Mouse (Mus musculus) cerebellum, postnatal 4 days (tissue): ENCODE data around the gene Cabin1.

ENCODE experiments used
- DNase-seq, 2 experiments: peaks; one replicate each; pipeline ENCODE4 v3.0.0; 2022; ENCODE audit warnings: low spot score in 2 of 2, mixed read lengths in 1 of 2

Cabin1 gene

GRCm38 (mm10) chr10:75702494-75702893 is 61.6 kb downstream of the Cabin1 start:
- DNase-seq, result no peak

- no peak for DNase-seq
Measured at GRCm38 (mm10) chr10:75701280-75701679, 62.9 kb downstream of the Cabin1 start.

- no peak for DNase-seq
Measured at GRCm38 (mm10) chr10:75697693-75698092, 66.4 kb downstream of the Cabin1 start.

GRCm38 (mm10) chr10:75696597-75697355 is 67.4 kb downstream of the Cabin1 start:
- no peak for DNase-seq

DNA sequence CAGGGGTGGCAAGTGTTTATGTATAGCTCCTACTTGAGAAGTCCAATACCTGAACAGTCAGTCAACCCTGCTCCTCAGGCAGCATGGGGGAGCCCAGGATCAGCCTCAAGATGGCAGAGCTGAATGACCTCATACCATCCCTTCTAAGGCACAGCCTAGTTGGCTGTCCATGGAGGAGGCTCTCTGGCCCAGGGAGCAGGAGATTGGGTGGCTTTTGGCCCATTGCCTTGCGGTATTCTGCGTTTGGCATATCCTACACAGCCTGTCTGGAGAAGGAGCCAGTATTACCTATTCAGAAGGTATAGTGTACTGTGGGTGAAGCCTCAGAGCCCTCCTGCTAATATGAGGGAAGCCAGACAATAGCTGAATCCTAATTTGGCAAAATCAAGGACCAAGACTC is 68.6 kb downstream of the Cabin1 start:
- no peak for DNase-seq

- no peak for DNase-seq
Measured at GRCm38 (mm10) chr10:75695078-75695477, 69.1 kb downstream of the Cabin1 start.

- DNase-seq, result no peak
Measured at GRCm38 (mm10) chr10:75694567-75694966, 69.6 kb downstream of the Cabin1 start.

- no peak for DNase-seq
Measured at GRCm38 (mm10) chr10:75693451-75694233, 70.5 kb downstream of the Cabin1 start.

- no peak for DNase-seq
Measured at GRCm38 (mm10) chr10:75688598-75688997, 75.5 kb downstream of the Cabin1 start.

GRCm38 (mm10) chr10:75686724-75687123 is 77.4 kb downstream of the Cabin1 start:
- DNase-seq, result no peak

DNA sequence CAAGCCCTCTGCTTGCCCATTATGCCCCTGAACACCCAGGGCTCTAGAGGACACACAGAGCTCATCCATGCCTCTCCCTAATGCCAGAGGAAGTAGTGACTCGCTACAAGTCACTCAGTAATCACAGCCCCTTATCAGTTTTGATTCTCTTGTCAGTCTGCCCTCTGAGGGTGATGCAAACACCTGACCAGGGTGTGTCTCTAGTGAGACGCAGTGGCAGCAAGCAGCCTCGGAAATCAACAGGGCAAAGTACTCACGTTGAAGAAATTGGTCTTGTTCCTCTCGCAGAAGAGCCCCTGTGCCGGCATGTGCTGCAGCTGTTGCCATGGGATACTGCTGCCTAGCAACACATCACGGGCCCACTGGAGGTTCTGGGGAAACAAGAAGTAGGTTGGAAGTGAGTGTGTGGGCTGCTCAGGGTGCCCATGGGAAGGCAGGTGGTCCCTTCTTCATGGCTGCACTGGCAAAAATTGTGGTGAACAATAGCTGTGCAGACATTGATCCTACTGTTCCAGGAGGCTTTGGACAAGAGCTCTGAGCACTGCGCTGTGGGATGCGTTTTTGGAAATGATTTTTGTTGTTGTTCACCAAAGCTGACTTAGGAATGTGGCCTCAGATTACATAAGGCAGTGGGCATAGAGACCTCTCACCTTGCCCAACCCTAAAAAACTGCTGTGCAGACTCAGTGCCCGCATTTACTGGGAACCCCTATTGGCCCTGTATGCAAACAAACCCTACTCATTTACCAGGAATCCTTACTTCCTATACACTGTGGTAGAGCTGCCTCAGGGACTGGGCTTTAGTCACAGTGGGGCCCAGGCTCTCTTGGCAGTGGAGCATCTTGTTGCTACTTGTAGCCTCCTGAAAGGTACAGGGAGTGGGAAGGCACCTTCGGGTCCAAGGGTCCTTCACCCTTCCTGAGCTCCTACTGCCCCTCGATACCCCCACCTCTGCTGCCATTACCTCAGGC is 79.8 kb downstream of the Cabin1 start:
- peak; percentile 61 to 64 for DNase-seq

DNA sequence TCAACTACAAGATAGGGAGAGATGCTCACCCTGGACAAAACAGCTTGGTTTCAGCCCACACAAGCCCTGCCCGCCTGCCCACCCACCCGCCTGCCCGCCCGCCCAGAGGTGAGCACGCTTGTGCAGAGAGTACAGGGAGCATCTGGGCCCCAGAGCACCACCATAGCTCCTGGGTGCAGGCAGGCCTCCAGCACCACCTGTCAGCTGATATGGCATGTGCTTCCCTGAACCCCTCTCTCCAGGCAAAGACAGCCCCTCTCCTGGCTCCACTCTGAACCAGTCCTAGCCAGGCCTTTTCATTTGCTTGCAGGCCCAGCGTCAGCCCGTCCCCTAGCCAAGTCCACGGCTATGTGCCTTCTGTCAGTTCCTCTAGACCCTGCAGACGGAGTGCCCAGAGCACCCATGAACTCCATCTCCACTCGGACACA is 83.6 kb downstream of the Cabin1 start:
- peak in 1 of 2 experiments; percentile 36 for DNase-seq

DNA sequence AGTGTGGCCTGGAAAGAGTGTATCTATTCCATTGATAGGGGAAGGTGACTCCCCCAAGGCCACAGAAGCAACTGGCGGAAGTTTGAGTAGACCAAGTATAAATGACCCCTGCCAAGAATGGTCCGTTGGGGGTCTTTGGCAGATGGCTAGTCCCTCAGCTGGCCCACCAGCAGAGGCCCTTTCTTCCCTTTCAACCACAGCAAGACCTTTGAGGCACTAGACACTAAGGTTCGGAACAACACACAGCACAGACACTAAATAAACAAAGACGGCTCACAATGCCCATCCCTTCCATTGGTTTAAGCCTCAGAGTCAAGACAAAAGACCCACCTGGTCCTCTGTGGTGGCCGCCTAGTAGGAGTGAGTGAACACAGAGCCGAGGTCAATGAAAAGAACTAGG is 84.9 kb downstream of the Cabin1 start:
- no peak for DNase-seq

GRCm38 (mm10) chr10:75677989-75678388 is 86.2 kb downstream of the Cabin1 start:
- DNase-seq, result no peak

DNA sequence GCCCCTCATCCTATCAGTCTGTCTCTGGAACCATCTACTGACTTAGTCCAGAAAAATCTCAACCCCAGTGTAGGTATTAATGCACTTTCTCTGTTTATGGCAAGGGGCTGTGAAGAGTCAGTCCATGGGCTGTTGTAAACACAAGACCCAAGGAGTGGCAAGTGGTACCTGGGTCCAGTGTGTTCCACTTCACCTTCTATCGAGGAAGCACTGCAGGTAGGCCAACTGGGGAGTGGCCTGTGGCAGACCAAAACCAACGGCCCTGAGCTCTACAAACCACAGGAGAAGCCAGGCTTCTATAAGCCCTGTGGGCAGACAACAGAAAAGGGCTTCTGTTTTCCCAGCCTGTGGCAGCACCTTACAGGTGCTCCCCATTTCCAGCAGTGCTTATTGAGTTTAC is 86.6 kb downstream of the Cabin1 start:
- DNase-seq, result no peak

GRCm38 (mm10) chr10:75676819-75677565 is 87.1 kb downstream of the Cabin1 start:
- no peak for DNase-seq

DNA sequence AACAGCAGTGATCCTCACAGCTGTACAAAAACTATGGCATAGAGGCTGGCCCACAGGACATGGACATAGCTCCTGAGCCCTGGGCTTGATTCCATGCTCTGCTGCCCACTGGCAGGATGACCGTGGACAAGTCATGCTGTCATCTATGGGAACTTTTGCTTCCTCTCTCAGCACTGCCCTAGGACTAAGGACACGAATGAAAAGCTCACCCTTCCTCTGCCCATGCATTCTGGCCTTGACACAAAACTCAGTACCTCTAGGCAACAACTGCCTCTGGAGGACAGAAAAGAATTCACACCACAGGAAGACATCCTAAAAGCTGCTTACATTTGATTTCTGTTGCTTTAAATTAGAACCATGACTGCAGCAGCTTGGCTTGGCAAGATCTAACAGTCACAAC is 87.9 kb downstream of the Cabin1 start:
- no peak for DNase-seq

DNA sequence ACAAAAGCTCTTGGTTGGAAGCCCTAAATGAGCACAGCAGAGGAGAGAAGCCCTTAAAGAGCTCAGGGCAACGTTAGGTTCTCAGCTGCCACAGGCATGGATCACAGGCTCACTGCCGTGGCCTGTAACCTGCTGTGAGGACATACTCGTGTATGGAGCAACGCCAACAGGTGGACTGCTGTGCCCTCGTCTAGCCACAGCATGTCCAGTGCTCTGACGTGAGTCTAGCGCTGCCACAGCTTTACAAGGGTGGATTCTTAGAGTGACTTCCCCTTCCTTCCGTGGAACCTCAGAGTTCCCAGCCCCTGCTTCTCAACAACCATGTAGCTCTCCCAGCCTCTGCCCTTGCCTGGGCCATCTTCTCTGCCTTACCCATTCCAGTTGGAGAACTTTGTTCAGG is 88.5 kb downstream of the Cabin1 start:
- no peak for DNase-seq

DNA sequence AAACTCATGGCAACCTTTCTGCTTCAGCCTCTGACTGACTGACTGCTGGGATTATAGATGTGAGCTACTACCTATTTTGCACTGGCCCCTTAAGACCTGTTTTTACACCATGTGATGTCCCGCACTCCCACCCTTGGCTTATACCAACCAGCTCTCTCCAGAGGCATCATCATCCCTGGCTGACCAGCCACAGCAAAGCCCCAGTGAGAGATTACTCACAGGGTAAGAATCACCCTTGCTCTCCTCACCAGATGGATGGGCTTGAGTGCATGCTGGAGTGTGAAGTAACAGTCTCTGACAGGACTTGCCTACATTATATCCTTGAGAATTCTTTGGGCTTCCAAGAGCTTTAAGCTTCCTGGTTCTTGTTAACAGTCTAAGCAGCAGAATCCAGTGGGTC is 94.2 kb downstream of the Cabin1 start:
- no peak for DNase-seq

DNA sequence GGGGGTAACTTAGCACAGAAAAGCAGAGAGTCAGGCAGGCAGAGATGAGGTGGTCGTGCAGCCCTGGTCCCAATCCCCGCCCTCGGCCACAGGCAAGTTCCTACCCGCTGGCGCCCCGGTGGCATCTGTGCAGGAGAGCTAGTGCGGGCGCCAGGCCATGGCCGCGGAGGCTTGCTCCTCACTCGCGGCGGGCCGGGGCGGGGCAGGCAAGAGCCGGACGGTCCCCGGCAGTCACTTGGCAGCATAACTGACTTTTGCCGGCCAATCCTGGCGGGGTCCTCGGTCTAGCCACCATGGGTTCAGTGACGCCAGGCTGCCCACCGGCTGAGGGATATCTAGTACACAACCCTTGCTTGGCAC is 96.2 kb downstream of the Cabin1 start:
- DNase-seq, result peak in 1 of 2 experiments; percentile 68
